Comparison of ENCODE assay signal across 8 mouse cellular contexts in the genomic region with DNA sequence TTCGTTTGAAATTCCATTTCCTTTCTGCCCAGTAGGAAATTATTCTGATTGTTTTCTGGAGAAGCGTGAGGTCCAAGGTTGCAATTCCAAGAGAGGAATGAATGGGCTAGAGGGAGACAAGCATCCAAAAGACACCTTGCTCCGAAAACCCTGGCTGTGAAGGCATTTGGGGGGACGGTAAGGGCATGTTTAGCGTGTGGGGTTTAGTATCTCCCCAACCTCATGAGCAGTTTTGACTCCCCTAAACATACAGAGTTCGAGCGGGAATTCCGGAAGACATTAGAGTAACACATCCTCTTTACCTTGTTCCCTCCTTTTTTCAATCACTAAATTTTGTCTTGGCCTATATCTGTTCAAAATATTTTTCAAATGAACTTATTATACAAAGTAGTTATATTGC. TPM values are rescaled to one million over a fixed set of nuclear protein-coding genes. Genes with fewer than 3 reads are reported as not detected.
DNase-seq lines count a peak whose midpoint lies in the region; ATAC-seq and TF ChIP-seq lines count a peak whose summit lies in the region.

No protein-coding gene starts in this region.

- peak overlapping the region; percentile 57 for H3K4me3 ChIP-seq in cerebellum, adult 2 months (replicated peaks; ENCODE audit: insufficient read depth, low read depth, low read length)
- H3K4me3 ChIP-seq in thymus, adult 2 months (ENCODE audit: control insufficient read depth, insufficient read depth, low read length), result peak overlapping the region; percentile 32; the same call in 1 of the 2 replicates
- peak overlapping the region; percentile 64 for H3K4me3 ChIP-seq in limb, embryonic 14.5 days (replicated peaks; ENCODE audit: low read length)
- H3K4me3 ChIP-seq in stomach, postnatal 0 days (ENCODE audit: low read depth, low read length), result peak overlapping the region; percentile 62

- no peak for DNase-seq in cerebellum, adult 2 months
- no peak for DNase-seq in cerebellum, postnatal 10 days
- DNase-seq in thymus, adult 2 months, result no peak
- no peak for DNase-seq in thymus, postnatal 4 days
- DNase-seq in limb, embryonic 14.5 days (ENCODE audit: low spot score), result peak; percentile 35
- DNase-seq in stomach, postnatal 0 days (ENCODE audit: low spot score), result no peak
- no peak for DNase-seq in adrenal gland, adult 18-20 months (ENCODE audit: low spot score in 2 of 2)

- no peak overlapping the region; the same call in 1 of the 2 replicates for H3K27ac ChIP-seq in cerebellum, adult 2 months (ENCODE audit: insufficient read depth, low read length)
- H3K27ac ChIP-seq in thymus, adult 2 months (ENCODE audit: control insufficient read depth, insufficient read depth, low read length), result no peak overlapping the region
- peak overlapping the region; percentile 94 for H3K27ac ChIP-seq in limb, embryonic 14.5 days (replicated peaks; ENCODE audit: low read depth, low read length)
- H3K27ac ChIP-seq in stomach, postnatal 0 days (replicated peaks), result peak overlapping the region; percentile 98

- no peak for TF ChIP-seq CTCF in cerebellum, adult 2 months (IDR thresholded peaks at IDR 0.05; ENCODE audit: borderline replicate concordance, insufficient read depth, low read depth, low read length)
- TF ChIP-seq CTCF in thymus, adult 2 months (IDR thresholded peaks at IDR 0.05; ENCODE audit: borderline replicate concordance, control insufficient read depth, extremely low read depth, insufficient read depth, low read length, poor library complexity), result no peak
- TF ChIP-seq CTCF in stomach, postnatal 0 days (IDR thresholded peaks at IDR 0.05; ENCODE audit: low read depth), result no peak

- no peak for TF ChIP-seq POLR2A in cerebellum, adult 2 months (IDR thresholded peaks at IDR 0.05; ENCODE audit: borderline replicate concordance, insufficient read depth, low read length)
- TF ChIP-seq POLR2A in thymus, adult 2 months (IDR thresholded peaks at IDR 0.05; ENCODE audit: control insufficient read depth, extremely low read depth, insufficient read depth, low read length, poor library complexity), result no peak
- no peak for TF ChIP-seq POLR2A in limb, embryonic 14.5 days (IDR thresholded peaks at IDR 0.05; ENCODE audit: borderline replicate concordance, extremely low read depth, insufficient read depth, insufficient read length)

- WGBS in cerebellum, adult 2 months, result 5% methylated on average over 8 of the region's 8 CpGs
- WGBS in thymus, adult 2 months, result 4% methylated on average over 8 of the region's 8 CpGs
- WGBS in limb, embryonic 14.5 days, result 1% methylated on average over 8 of the region's 8 CpGs
- WGBS in stomach, postnatal 0 days, result 3% methylated on average over 8 of the region's 8 CpGs

- no peaks in the 10 kb centered on the region for H3K36me3 ChIP-seq in thymus, adult 2 months (ENCODE audit: control insufficient read depth, insufficient read depth, low read length)
- peaks cover 7% of the 10 kb centered on the region for H3K36me3 ChIP-seq in limb, embryonic 14.5 days (ENCODE audit: control insufficient read depth, insufficient read depth, low read length)
- no peaks in the 10 kb centered on the region for H3K36me3 ChIP-seq in stomach, postnatal 0 days (ENCODE audit: control insufficient read depth, insufficient read depth, low read length)

- no peak for ATAC-seq in limb, embryonic 14.5 days (ENCODE audit: low FRiP score, low read depth)
- ATAC-seq in stomach, postnatal 0 days (ENCODE audit: low FRiP score, low TSS enrichment), result no peak
- ATAC-seq in megakaryocyte-erythroid progenitor cell, adult 5-6 weeks (replicated peaks; ENCODE audit: low FRiP score, low TSS enrichment, poor library complexity, severe bottlenecking), result no peak

- H3K4me1 ChIP-seq in cerebellum, adult 2 months (ENCODE audit: control insufficient read depth, insufficient read depth, low read length), result no peaks in the 10 kb centered on the region
- H3K4me1 ChIP-seq in thymus, adult 2 months (replicated peaks; ENCODE audit: control insufficient read depth, insufficient read depth, low read length), result peaks cover 38% of the 10 kb centered on the region
- H3K4me1 ChIP-seq in limb, embryonic 14.5 days (ENCODE audit: control insufficient read depth, insufficient read depth, low read length), result peaks cover 48% of the 10 kb centered on the region
- peaks cover 16% of the 10 kb centered on the region for H3K4me1 ChIP-seq in stomach, postnatal 0 days (replicated peaks; ENCODE audit: control insufficient read depth, insufficient read depth)

- peaks cover 11% of the 10 kb centered on the region; the same call in 1 of the 2 replicates for H3K27me3 ChIP-seq in cerebellum, adult 2 months (ENCODE audit: control insufficient read depth, insufficient read depth, low read length)
- peaks cover 31% of the 10 kb centered on the region; the same call in 1 of the 2 replicates for H3K27me3 ChIP-seq in thymus, adult 2 months (ENCODE audit: control insufficient read depth, insufficient read depth, low read length)
- no peaks in the 10 kb centered on the region for H3K27me3 ChIP-seq in limb, embryonic 14.5 days (ENCODE audit: control insufficient read depth, insufficient read depth, low read length)
- H3K27me3 ChIP-seq in stomach, postnatal 0 days (ENCODE audit: control insufficient read depth, insufficient read depth, low read length), result no peaks in the 10 kb centered on the region

- no peak for TF ChIP-seq EP300 in stomach, postnatal 0 days (optimal IDR thresholded peaks at IDR 0.05)

- H3K9me3 ChIP-seq in limb, embryonic 14.5 days (ENCODE audit: control insufficient read depth, low read length), result no peaks in the 10 kb centered on the region
- no peaks in the 10 kb centered on the region for H3K9me3 ChIP-seq in stomach, postnatal 0 days (ENCODE audit: control insufficient read depth, low read length)

- peak overlapping the region; percentile 90 for H3K4me2 ChIP-seq in limb, embryonic 14.5 days (replicated peaks; ENCODE audit: low read depth, low read length, severe bottlenecking)
- H3K4me2 ChIP-seq in stomach, postnatal 0 days (replicated peaks; ENCODE audit: low read depth), result peak overlapping the region; percentile 90

- H3K9ac ChIP-seq in limb, embryonic 14.5 days (ENCODE audit: low read depth, low read length, severe bottlenecking), result peak overlapping the region; percentile 84; the same call in 1 of the 2 replicates
- peak overlapping the region; percentile 83 for H3K9ac ChIP-seq in stomach, postnatal 0 days (ENCODE audit: low read length)

RNA-seq across cellular contexts. Expression of a gene that starts 0.4 kb away (rescaled TPM):
- 22.4 and 24.5 TPM in 2 replicates for polyA plus RNA-seq in cerebellum, adult 2 months (2012; rRNA removed)
- 33.4 and 40.6 TPM in 2 replicates for polyA plus RNA-seq in thymus, adult 2 months (2012; rRNA removed)
- 143 and 188 TPM in 2 replicates for polyA plus RNA-seq in limb, embryonic 14.5 days (2012; rRNA removed)
- polyA plus RNA-seq in limb, embryonic 14.5 days (2014; fragmentation: Nextera tagmentation; extraction: Ambion mirVana), result 71.9 and 73.4 TPM in 2 replicates
- polyA plus RNA-seq in stomach, postnatal 0 days (2015; fragmentation: Nextera tagmentation; extraction: Ambion mirVana), result 66.2 and 73.1 TPM in 2 replicates
- 1.5 and 6.9 TPM in 2 replicates for total RNA-seq in megakaryocyte-erythroid progenitor cell, adult 5-6 weeks (2014; fragmentation: Nextera tagmentation)
- total RNA-seq in megakaryocyte-erythroid progenitor cell, adult 5-6 weeks (2017), result 2.9 and 5.1 TPM in 2 replicates
- total RNA-seq in adrenal gland, adult 18-20 months (2021), result 10 to 100 TPM; 21.0 to 31.1 TPM

Comparison
In these comparisons a context has a peak if more than half of its experiments do, and no peak if none do; other contexts are left out.
1. H3K27ac ChIP-seq: peak in limb, embryonic 14.5 days (single experiment) and stomach, postnatal 0 days (single experiment); none in cerebellum, adult 2 months (single experiment) and thymus, adult 2 months (single experiment).
2. Peak in every context shown above with its lines, with median percentiles within 50 percentile points of each other: H3K4me3 ChIP-seq.